Mouse (Mus musculus) thymus, postnatal 25 days (tissue): ENCODE data around the gene Cnn2.
A peak's percentile ranks its signal among the peaks of the same experiment; 100 is the strongest.
"Not testable (repeated sequence)": the region's sequence is repeated elsewhere in the genome, so short reads cannot be mapped to it uniquely, and the experiment has no call there.

ENCODE experiments used
- DNase-seq: peaks from one replicate; pipeline ENCODE4 v3.0.0; 2022

The Cnn2 gene

DNA sequence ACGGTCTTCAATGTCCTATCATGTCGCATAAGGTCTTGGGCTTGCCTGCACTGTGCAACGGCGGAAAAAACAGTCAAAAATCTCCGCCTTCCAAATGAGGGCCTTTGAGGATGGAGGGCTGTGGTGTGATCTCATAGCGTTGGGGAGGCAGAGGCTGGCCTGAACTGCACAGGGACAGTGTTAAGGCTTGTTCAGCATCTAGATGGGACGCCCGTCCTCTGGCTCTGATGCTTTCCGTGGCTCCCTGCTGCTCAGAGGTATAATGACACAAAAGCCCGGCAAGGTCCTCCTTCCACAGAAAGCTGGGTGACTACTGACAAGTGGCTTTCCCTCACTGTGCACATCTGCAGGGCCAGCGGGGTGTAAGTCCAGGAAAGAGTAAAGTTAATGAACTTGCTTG, 31.8 kb downstream of the Cnn2 start:
- no peak for DNase-seq

DNA sequence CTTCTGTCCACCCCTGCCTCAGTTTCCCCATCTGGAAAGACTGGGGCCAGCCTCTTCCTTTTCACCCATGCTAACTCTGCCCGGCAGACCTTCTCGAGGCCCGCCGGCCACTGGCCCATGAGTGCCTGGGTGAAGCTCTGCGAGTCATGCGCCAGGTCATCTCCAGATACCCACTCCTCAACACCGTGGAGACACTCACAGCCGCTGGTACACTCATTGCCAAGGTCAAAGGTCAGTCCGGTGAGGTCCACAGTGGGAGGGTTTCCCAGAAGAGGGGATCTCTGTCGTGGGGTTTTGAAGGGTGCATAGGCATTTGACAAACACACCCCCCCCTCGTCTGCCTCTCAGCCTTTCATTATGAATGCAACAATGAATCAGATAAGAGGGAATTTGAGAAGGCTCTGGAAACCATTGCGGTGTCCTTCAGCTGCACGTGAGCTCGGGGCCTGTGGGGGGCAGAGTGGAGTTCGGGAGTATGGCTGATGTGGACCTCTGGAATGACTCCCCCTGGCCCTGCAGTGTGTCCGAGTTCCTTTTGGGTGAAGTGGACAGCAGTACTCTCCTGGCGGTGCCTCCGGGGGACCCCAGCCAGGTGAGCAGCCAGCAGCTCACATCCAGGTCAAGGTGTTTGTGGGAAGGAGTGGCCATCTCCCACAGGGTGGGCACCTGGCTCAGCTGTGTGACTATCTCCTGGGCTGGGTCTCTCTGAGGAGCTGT, 32.4 kb downstream of the Cnn2 start:
- no peak for DNase-seq

- DNase-seq: no peak
Observed at GRCm38 (mm10) chr10:80021320-80021641, 32.9 kb downstream of the Cnn2 start.

- peak; percentile 68 for DNase-seq
Observed at GRCm38 (mm10) chr10:80022164-80022563, 33.8 kb downstream of the Cnn2 start.

GRCm38 (mm10) chr10:80022806-80023205, 34.4 kb downstream of the Cnn2 start:
- no peak for DNase-seq

DNA sequence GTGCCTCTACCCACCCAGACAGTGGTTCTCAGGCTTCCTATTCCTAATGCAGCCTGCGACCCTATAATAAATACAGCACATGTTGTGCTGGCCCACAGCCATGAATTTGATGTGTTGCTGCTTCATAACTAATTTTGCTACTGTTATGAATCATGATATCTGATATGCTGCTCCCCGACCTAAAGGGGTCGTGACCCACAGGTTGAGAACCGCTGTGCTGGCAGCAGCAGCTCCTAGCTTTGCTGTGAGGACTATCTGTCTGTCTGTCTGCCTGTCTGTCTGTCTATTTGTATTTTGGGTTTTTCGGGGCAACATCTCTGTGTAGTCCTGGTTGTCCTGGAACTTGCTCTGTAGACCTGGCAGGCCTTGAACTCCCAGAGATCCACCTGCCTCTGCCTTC, 35.4 kb downstream of the Cnn2 start:
- no peak for DNase-seq

GRCm38 (mm10) chr10:80024229-80025043, 36.1 kb downstream of the Cnn2 start:
- DNase-seq: peak; percentile 84

- DNase-seq: no peak
Observed at GRCm38 (mm10) chr10:80025044-80025347, 36.6 kb downstream of the Cnn2 start.

DNA sequence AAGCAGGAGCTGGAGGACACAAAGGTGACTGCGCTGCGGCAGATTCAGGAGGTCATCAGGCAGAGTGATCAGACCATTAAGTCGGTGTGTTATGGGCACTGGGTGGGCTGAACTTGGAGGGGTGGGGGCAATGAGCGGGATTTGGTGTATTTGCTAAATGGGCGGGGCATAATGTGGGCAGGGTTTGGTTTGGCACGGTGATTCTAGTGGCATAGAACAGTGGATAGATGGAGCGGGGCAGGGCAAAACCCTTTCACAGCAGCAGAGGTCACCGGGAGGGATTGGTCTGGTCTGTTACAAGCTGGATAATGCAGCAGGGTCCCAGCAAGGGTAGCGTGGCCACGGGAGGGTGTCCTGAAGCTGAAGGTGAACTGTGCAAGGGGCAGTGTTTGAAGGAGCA, 37.1 kb downstream of the Cnn2 start:
- no peak for DNase-seq

- peak; percentile 60 for DNase-seq
Observed at GRCm38 (mm10) chr10:80025889-80026288, 37.5 kb downstream of the Cnn2 start.

DNA sequence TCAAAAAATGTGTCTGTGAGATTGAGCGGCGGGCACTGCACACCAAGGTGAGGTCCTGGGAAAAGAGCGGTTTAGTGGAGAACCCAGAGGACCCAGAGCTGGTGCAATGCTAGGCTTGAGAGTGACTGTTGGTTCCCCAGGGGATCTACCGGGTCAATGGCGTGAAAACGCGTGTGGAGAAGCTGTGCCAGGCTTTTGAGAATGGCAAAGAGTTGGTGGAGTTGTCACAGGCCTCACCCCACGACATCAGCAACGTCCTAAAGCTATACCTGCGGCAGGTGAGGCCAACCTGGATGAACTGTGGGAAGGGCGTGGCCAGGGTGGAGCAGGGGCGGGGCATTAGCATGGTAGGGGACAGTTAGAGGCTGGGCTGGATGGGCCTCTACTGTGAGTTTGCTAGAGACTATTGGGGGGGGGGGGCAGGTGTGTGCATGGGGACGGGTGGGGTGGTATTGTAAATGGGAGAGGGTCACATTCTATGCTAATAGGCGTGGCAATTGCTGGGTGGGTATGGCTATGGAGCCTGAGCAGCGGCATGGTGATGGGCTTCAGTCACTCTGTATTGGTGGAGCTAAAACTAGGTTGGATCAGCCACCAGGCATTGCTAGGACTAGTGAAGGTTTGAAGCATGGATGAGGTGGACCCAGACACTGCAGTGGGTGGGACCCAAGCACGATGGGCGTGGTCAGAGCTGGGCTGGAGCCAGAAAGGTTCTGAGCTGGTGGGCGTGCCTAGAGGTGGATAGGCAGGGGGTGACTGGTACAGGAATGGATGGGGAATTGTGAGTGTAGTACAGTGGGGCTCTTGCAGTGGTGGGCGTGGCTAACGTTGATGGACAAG, 39.5 kb downstream of the Cnn2 start:
- no peak for DNase-seq

GRCm38 (mm10) chr10:80028521-80028846, 40.1 kb downstream of the Cnn2 start:
- DNase-seq: no peak

DNA sequence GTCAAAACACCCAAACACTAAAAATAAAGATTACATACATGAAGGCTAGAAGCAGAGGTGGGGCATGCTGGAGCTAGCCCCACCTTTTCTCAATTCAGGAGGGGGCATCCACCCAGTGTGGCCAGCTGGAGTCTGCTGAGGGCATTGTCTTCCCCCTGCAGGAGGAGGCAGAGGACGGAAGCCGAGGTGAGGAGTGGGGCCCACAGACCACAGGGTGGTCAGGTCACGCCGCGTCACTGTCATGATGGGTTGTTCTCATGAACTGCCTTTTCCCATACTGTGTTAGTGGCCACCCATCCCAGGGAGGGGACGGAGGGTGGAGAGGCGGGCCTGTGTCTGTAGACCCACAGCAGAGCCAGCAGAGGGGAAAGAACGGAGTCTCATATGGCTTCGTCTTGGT, 41.8 kb downstream of the Cnn2 start:
- DNase-seq: no peak

DNA sequence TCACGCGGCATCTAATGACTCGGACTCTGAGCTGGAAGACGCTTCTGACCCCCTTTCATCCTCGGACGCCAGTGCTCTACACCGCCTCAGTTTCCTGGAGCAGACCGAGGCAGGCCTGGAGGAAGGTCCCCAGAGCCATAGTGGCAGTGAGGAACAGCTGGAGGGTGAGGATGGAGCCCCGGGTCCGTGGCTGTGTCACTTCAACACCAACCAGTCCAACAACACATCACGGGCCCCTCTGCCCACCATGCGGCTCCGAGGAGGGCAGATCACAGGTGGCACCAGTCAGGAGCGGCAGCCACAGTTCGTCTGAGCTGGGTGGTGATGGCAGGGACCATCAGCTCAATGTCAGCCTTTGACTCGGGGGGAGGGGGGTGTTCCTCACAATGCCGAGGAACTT, 42.4 kb downstream of the Cnn2 start:
- no peak for DNase-seq

GRCm38 (mm10) chr10:80032799-80033480, 44.6 kb downstream of the Cnn2 start:
- DNase-seq: peak; percentile 23

- no peak for DNase-seq
Observed at GRCm38 (mm10) chr10:80033511-80034391, 45.4 kb downstream of the Cnn2 start.

GRCm38 (mm10) chr10:80035148-80035547, 46.8 kb downstream of the Cnn2 start:
- no peak for DNase-seq

GRCm38 (mm10) chr10:80035686-80036085, 47.3 kb downstream of the Cnn2 start:
- no peak for DNase-seq

GRCm38 (mm10) chr10:80036832-80037231, 48.4 kb downstream of the Cnn2 start:
- DNase-seq: no peak

DNA sequence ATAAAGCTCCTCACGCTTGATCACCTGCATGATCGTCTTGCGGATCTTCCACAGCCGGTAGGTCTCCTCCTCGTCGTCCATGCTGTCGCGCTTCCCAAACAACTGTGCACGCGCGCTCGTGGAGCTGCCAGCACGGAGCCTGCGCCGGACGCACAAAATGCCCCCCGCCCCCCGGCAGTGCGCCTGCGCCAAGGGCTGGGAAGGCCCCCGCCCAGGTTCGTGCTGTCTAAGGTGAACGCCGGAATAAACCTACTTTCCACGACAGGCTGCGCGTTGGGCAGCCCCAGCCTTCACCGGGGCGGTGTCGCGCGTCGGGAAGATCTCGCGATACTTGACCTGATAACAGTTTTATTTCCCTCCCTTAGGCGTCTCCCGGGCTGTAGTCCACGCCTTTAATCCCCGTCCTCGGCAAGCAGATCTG, 51.2 kb downstream of the Cnn2 start, which contains the start of gene Polr2e:
Gene Polr2e (minus strand): TSS at position 237 of the 421 bp plus-strand sequence.
- peak; percentile 96 for DNase-seq

- DNase-seq: not testable (repeated sequence)
Observed at GRCm38 (mm10) chr10:80041409-80042060, 53.2 kb downstream of the Cnn2 start.

- DNase-seq: no peak
Observed at GRCm38 (mm10) chr10:80044087-80044486, 55.7 kb downstream of the Cnn2 start.
